Mouse (Mus musculus) stomach, postnatal 0 days (tissue): Measurements from ENCODE around the gene Zbtb12. TPM values are rescaled to one million over a fixed set of nuclear protein-coding genes. Genes with fewer than 3 reads are reported as not detected.
"Not testable (repeated sequence)": the region's sequence is repeated elsewhere in the genome, so short reads cannot be mapped to it uniquely, and the experiment has no call there.

ENCODE experiments used
- ATAC-seq: fragments of 200-750 bp; cut with Nextera tagmentation; 2 replicates; pipeline ENCODE4 v1.8.0; 2017; ENCODE audit not compliant: low FRiP score, low TSS enrichment
- DNase-seq: peaks from one replicate; pipeline ENCODE4 v3.0.0-alpha.2; 2016; ENCODE audit warnings: low spot score
- H3K27ac ChIP-seq: fragments of 300-500 bp; sonication (generic); replicated peaks from 2 replicates; pipeline ENCODE4 v1.5.1; 2014; ENCODE audit warnings: mild to moderate bottlenecking, control low read depth
- H3K27me3 ChIP-seq: fragments of 300-500 bp; sonication (generic); 2 replicates; pipeline ENCODE4 v1.6.1; 2014; ENCODE audit warnings: low read length; ENCODE audit not compliant: control insufficient read depth, insufficient read depth
- H3K36me3 ChIP-seq: fragments of 300-500 bp; sonication (generic); 2 replicates; pipeline ENCODE4 v1.6.1; 2014; ENCODE audit warnings: low read length, mixed read lengths; ENCODE audit not compliant: control insufficient read depth, insufficient read depth
- H3K4me1 ChIP-seq: fragments of 300-500 bp; sonication (generic); replicated peaks from 2 replicates; pipeline ENCODE4 v1.6.1; 2014; ENCODE audit warnings: antibody characterized with exemption; ENCODE audit not compliant: control insufficient read depth, insufficient read depth
- H3K4me2 ChIP-seq: fragments of 300-500 bp; sonication (generic); replicated peaks from 2 replicates; pipeline ENCODE4 v1.6.1; 2014; ENCODE audit warnings: low read depth, mild to moderate bottlenecking, control low read depth, moderate library complexity
- H3K4me3 ChIP-seq: fragments of 300-500 bp; sonication (generic); 2 replicates; pipeline ENCODE4 v1.5.1; 2014; ENCODE audit warnings: low read depth, low read length, control low read depth
- H3K9ac ChIP-seq: fragments of 300-500 bp; sonication (generic); 2 replicates; pipeline ENCODE4 v1.6.1; 2014; ENCODE audit warnings: mild to moderate bottlenecking, low read length, control low read depth, mixed read lengths
- H3K9me3 ChIP-seq: fragments of 300-500 bp; sonication (generic); 2 replicates; pipeline ENCODE4 v1.6.1; 2016; ENCODE audit warnings: low read length; ENCODE audit not compliant: control insufficient read depth
- CTCF ChIP-seq: IDR thresholded peaks from 2 replicates; pipeline ENCODE4 v1.5.1; 2016; ENCODE audit warnings: antibody characterized with exemption, low read depth, mild to moderate bottlenecking, moderate library complexity
- EP300 ChIP-seq: optimal IDR thresholded peaks from 2 replicates; pipeline ENCODE3; 2016; ENCODE audit warnings: antibody characterized with exemption
- WGBS: fragments of 180-500 bp; shearing (Covaris S2); extraction: QIAGEN DNeasy Blood & Tissue Kit; methylation state at CpG from one replicate; pipeline ENCODE4 v1.1.7; 2014; 5-methylcytosine and 5-hydroxymethylcytosine counted together
- polyA plus RNA-seq: library from polyadenylated mRNA; unstranded; fragments of >200 nt; fragmentation: Nextera tagmentation; extraction: Ambion mirVana; gene quantifications from 2 replicates; pipeline ENCODE4 v1.2.1, GENCODE M21; 2015

Zbtb12 gene
- 0.59 and 0.62 TPM in 2 replicates for polyA plus RNA-seq

GRCm38 (mm10) chr17:34879336-34879879 lies at the start of gene Zbtb12:
Gene Zbtb12, plus strand, starts transcription at chr17:34879483.
- Histone ChIP-seq H3K9me3 (no peaks in the 10 kb centered on the region), H3K9ac (no peak within 1 kb of the TSS), H3K4me1 (no peaks in the 10 kb centered on the region), H3K4me2 (no peak within 1 kb of the TSS), H3K36me3 (no peaks in the 10 kb centered on the region), H3K27me3 (no peaks in the 10 kb centered on the region), H3K4me3 (no peak within 1 kb of the TSS), H3K27ac (no peak within 1 kb of the TSS)
- 59% methylated on average over 11 of the region's 11 CpGs for WGBS
- ATAC-seq (no peak), DNase-seq (no peak)
- TF ChIP-seq CTCF, result no peak
- no peak for TF ChIP-seq EP300

DNA sequence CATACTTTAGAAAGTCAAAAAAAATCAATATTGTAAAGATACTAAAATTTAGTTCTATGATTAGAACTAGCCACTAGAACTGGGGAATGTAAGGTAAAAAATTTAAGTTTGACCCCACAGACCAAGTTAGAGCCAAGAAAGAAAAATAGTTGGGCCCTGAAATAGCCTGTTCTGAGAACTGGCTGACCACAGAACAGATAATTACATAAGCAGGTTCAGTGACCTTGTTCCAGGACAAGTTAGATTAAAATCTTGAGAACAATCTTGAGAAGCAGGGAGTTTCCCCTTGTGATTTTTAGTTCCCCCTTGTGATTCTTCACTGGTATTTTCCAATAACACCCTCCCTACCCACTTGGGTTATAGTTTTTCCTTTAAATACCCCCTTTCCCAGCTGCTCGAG lies 48.5 kb upstream of the Zbtb12 start:
- 88% methylated on average over 1 of the region's 1 CpGs for WGBS
- DNase-seq, H3K27me3 ChIP-seq, H3K9ac ChIP-seq, H3K4me2 ChIP-seq, H3K9me3 ChIP-seq, ATAC-seq, H3K4me1 ChIP-seq, H3K4me3 ChIP-seq, H3K27ac ChIP-seq: not testable (repeated sequence)
- peaks cover 11% of the 10 kb centered on the region for H3K36me3 ChIP-seq

DNA sequence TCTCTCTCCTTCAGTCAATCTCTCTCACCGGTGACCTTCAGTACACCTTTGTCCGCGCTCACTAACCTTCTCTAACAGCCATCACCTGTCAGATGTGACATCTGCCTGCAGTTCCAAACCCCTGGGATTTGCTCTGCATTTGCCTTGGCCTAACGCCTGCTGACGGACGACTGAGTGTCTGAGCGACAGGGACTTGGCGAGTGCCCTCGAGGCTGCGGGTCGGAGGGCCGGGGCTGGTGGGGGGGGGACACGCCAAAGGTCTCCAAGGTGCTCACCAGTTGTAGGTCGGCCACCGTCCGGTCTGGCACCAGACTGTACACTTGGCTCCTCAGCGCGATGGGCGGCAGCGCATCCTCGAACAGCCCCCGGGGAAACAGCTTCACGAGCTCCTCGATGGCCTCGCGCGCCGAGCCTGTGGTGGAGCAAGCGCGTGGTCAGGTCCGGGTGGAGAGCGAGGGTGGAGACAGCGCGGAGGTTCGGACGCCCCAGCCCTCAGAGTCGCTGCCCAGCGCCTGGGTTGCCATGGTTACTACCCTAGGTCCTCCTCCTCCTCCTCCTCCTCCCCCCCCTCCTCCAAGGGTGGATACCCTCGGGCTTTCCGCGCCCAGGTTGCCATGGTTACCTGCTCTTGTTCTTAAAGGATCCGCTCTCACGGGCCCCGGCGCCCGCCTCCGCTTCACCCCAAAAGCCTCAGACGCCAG lies 43.0 kb upstream of the Zbtb12 start:
- Histone ChIP-seq H3K9me3 (no peaks in the 10 kb centered on the region), H3K9ac (peak overlapping the region; percentile 75), H3K4me1 (0 out of 2 replicates have a peak, but pooled peaks cover 5% of the 10 kb centered on the region), H3K4me3 (peak overlapping the region; percentile 73), H3K27me3 (no peaks in the 10 kb centered on the region), H3K4me2 (peak overlapping the region; percentile 97), H3K36me3 (peaks cover 15% of the 10 kb centered on the region; the same call in 1 of the 2 replicates), H3K27ac (peak overlapping the region; percentile 78)
- WGBS, result 5% methylated on average over 48 of the region's 48 CpGs
- TF ChIP-seq EP300 (no peak), CTCF (no peak)
- DNase-seq (no peak), ATAC-seq (peak; percentile 60)

DNA sequence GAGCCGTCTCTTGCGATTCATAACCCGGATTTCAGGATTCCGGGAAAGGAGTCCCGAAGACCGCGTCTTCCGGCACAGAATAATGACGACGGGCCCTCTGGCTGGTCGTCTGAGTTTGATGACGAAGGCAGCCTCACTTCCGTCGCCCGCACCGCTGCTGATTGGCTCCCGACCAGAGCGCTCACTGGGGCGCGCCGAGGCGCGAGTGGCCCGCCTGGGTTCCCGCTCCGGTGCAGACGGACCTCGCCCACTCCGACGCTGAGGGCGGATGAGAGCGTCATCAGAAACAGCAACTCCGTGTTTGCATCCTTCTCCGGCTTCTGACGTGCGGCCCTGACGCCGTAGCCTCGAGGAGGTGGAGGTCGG lies 42.4 kb upstream of the Zbtb12 start, which contains the start of the genes Stk19 and Dxo:
Gene Stk19 (minus strand): TSS at position 90 of the 366 bp plus-strand sequence.
Gene Dxo (plus strand): TSS at position 164 of the 366 bp plus-strand sequence.
- Histone ChIP-seq H3K4me2 (peak within 1 kb of the TSS; percentile 97), H3K4me1 (0 out of 2 replicates have a peak, but pooled peaks cover 5% of the 10 kb centered on the region), H3K9me3 (no peaks in the 10 kb centered on the region), H3K27me3 (no peaks in the 10 kb centered on the region), H3K27ac (peak within 1 kb of the TSS; percentile 86), H3K9ac (peak within 1 kb of the TSS; percentile 75), H3K4me3 (peak within 1 kb of the TSS; percentile 73), H3K36me3 (peaks cover 15% of the 10 kb centered on the region; the same call in 1 of the 2 replicates)
- peak; percentile 95 for ATAC-seq
- under 1% methylated on average over 40 of the region's 40 CpGs for WGBS
- DNase-seq, result peak; percentile 98
- TF ChIP-seq CTCF, result no peak
- TF ChIP-seq EP300, result no peak

GRCm38 (mm10) chr17:34837464-34838324 lies 41.6 kb upstream of the Zbtb12 start:
- H3K4me3 ChIP-seq, result peak overlapping the region; percentile 73
- H3K4me2 ChIP-seq, result peak overlapping the region; percentile 93
- peaks cover 15% of the 10 kb centered on the region; the same call in 1 of the 2 replicates for H3K36me3 ChIP-seq
- DNase-seq (peak; percentile 31), ATAC-seq (peak; percentile 36)
- TF ChIP-seq CTCF (no peak), EP300 (no peak)
- H3K27me3 ChIP-seq, result no peaks in the 10 kb centered on the region
- 32% methylated on average over 41 of the region's 43 CpGs for WGBS
- 0 out of 2 replicates have a peak, but pooled peaks cover 5% of the 10 kb centered on the region for H3K4me1 ChIP-seq
- H3K9me3 ChIP-seq, result no peaks in the 10 kb centered on the region
- H3K27ac ChIP-seq, result peak overlapping the region; percentile 86
- H3K9ac ChIP-seq, result peak overlapping the region; percentile 73
